Mouse (Mus musculus): ENCODE data around the gene Atp4a. TPM values are rescaled to one million over a fixed set of nuclear protein-coding genes. Genes with fewer than 3 reads are reported as not detected.

Atp4a gene
- polyA plus RNA-seq, 1 experiment from 2014 or later = 0.09 TPM

DNA sequence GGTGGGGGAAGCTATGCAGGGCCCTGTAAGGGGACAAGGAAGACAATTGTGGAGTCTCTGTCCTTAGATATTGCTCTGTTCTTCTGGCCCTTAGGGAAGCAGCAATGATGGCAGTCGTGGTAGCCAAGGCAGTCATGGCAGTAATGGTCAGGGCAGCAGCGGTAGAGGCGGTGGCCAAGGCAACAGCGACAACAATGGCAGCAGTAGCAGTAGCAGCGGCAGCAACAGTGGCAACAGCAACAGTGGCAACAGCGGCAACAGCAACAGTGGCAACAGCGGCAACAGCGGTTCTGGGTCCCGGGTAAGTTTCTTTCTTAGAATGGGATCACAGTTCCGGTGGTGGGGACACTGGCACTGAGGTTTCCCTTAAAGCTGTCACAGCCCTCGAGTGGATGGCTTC is 53.2 kb downstream of the Atp4a start:
- H3K27ac ChIP-seq = no peak overlapping the region
- ATAC-seq (ENCODE audit: low FRiP score, low read depth) = no peak
- H3K36me3 ChIP-seq = no peaks in the 10 kb centered on the region
- no peak overlapping the region for H3K4me2 ChIP-seq (replicated peaks)
- H3K9ac ChIP-seq = no peak overlapping the region
- 52% methylated on average over 11 of the region's 11 CpGs for WGBS
- no peak overlapping the region for H3K4me3 ChIP-seq
- H3K4me1 ChIP-seq = no peaks in the 10 kb centered on the region
- H3K9me3 ChIP-seq = no peaks in the 10 kb centered on the region
- peaks cover 31% of the 10 kb centered on the region for H3K27me3 ChIP-seq

DNA sequence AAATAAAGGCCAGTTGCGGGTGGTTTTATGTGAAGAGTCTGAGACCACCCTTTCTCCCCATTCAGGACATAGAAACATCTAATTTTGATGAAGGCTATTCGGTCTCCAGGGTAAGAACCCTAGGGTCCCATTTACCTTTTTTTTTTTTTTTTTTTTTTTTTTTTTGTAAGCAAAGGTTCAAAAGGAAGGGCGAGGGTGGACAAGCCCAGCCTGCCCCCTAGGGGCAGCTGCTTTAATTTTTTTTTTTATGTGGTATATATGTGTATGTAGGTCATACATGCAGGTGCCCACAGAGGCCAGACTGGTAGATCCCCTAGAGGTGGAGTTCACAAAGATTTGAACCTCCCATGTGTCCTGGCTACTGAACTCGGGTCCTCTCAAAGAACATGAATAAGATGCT is 54.4 kb downstream of the Atp4a start:
- Histone ChIP-seq H3K4me3 (no peak overlapping the region), H3K4me1 (no peaks in the 10 kb centered on the region), H3K4me2 (replicated peaks) (no peak overlapping the region), H3K27me3 (peaks cover 31% of the 10 kb centered on the region), H3K9me3 (no peaks in the 10 kb centered on the region), H3K27ac (no peak overlapping the region), H3K36me3 (no peaks in the 10 kb centered on the region), H3K9ac (no peak overlapping the region)
- no peak for ATAC-seq (ENCODE audit: low FRiP score, low read depth)
- WGBS = 83% methylated on average over 4 of the region's 4 CpGs

DNA sequence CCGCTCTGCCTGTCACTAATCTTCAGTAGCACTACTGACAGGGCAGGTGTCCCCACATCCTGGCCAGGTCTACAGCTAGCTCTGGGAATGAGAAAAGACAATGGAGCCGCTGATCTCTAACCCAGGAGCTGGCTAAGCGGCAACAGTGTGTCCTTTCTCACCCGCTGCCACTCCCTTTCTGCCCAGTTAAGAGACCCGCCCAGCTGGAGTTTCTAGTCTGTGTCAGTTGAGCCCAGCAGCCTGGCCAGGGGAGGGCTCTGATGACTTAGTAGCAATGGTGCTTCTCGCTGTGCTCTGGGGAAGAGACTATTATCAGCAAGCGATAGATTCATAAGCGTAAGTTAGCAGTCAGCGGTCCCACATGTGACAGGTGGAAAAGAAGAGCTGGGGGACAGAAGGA is 57.2 kb downstream of the Atp4a start:
- Histone ChIP-seq H3K27me3 (peaks cover 23% of the 10 kb centered on the region), H3K4me1 (no peaks in the 10 kb centered on the region), H3K4me2 (replicated peaks) (no peak overlapping the region), H3K9ac (no peak overlapping the region), H3K4me3 (no peak overlapping the region), H3K36me3 (no peaks in the 10 kb centered on the region), H3K9me3 (no peaks in the 10 kb centered on the region), H3K27ac (no peak overlapping the region)
- 40% methylated on average over 9 of the region's 9 CpGs for WGBS
- ATAC-seq (ENCODE audit: low FRiP score, low read depth) = no peak

Other genes starting within 250 kb of the Atp4a start
- 0.32 TPM in 1 of 2 replicates, not detected in the other for gene Prodh2, start 218.6 kb upstream of the Atp4a start, polyA plus RNA-seq (2015; fragmentation: Nextera tagmentation; extraction: Ambion mirVana)
- gene Arhgap33, start 177.1 kb upstream of the Atp4a start, polyA plus RNA-seq (2015; fragmentation: Nextera tagmentation; extraction: Ambion mirVana) = 11.4 and 11.6 TPM in 2 replicates
- gene Hspb6, start 160.0 kb upstream of the Atp4a start, polyA plus RNA-seq (2015; fragmentation: Nextera tagmentation; extraction: Ambion mirVana) = 15.4 and 17.5 TPM in 2 replicates
- 13.9 TPM in 2 replicates for gene Proser3, start 159.9 kb upstream of the Atp4a start, polyA plus RNA-seq (2015; fragmentation: Nextera tagmentation; extraction: Ambion mirVana)
- 44.2 and 48.3 TPM in 2 replicates for gene Lin37, start 152.4 kb upstream of the Atp4a start, polyA plus RNA-seq (2015; fragmentation: Nextera tagmentation; extraction: Ambion mirVana)
- gene U2af1l4, start 148.9 kb upstream of the Atp4a start, polyA plus RNA-seq (2015; fragmentation: Nextera tagmentation; extraction: Ambion mirVana) = 81.3 and 91.1 TPM in 2 replicates
- gene Gm49396, start 148.9 kb upstream of the Atp4a start, polyA plus RNA-seq (2015; fragmentation: Nextera tagmentation; extraction: Ambion mirVana) = 13.8 and 14.1 TPM in 2 replicates
- 134 and 141 TPM in 2 replicates for gene Psenen, start 148.6 kb upstream of the Atp4a start, polyA plus RNA-seq (2015; fragmentation: Nextera tagmentation; extraction: Ambion mirVana)
- gene Igflr1, start 146.8 kb upstream of the Atp4a start, polyA plus RNA-seq (2015; fragmentation: Nextera tagmentation; extraction: Ambion mirVana) = 3.2 and 4.9 TPM in 2 replicates
- gene Kmt2b, start 123.5 kb upstream of the Atp4a start, polyA plus RNA-seq (2015; fragmentation: Nextera tagmentation; extraction: Ambion mirVana) = 11.0 and 12.6 TPM in 2 replicates
- 0.23 and 0.60 TPM in 2 replicates for gene Zbtb32, start 113.3 kb upstream of the Atp4a start, polyA plus RNA-seq (2015; fragmentation: Nextera tagmentation; extraction: Ambion mirVana)
- gene Upk1a, start 99.4 kb upstream of the Atp4a start, polyA plus RNA-seq (2015; fragmentation: Nextera tagmentation; extraction: Ambion mirVana) = 1.5 and 1.7 TPM in 2 replicates
- 766 and 797 TPM in 2 replicates for gene Cox6b1, start 86.1 kb upstream of the Atp4a start, polyA plus RNA-seq (2015; fragmentation: Nextera tagmentation; extraction: Ambion mirVana)
- not detected in 2 replicates for gene Etv2, start 76.4 kb upstream of the Atp4a start, polyA plus RNA-seq (2015; fragmentation: Nextera tagmentation; extraction: Ambion mirVana)
- gene Rbm42, start 61.9 kb upstream of the Atp4a start, polyA plus RNA-seq (2015; fragmentation: Nextera tagmentation; extraction: Ambion mirVana) = 127 and 130 TPM in 2 replicates
- gene Haus5, start 47.2 kb upstream of the Atp4a start, polyA plus RNA-seq (2015; fragmentation: Nextera tagmentation; extraction: Ambion mirVana) = 45.3 and 50.0 TPM in 2 replicates
- not detected in 2 replicates for gene Pmis2, start 40.6 kb upstream of the Atp4a start, polyA plus RNA-seq (2015; fragmentation: Nextera tagmentation; extraction: Ambion mirVana)
- gene 2200002J24Rik, start 13.3 kb upstream of the Atp4a start, polyA plus RNA-seq (2015; fragmentation: Nextera tagmentation; extraction: Ambion mirVana) = not detected in 2 replicates
- gene Tmem147, start 17.3 kb downstream of the Atp4a start, polyA plus RNA-seq (2015; fragmentation: Nextera tagmentation; extraction: Ambion mirVana) = 187 and 189 TPM in 2 replicates
- gene Gapdhs, start 31.5 kb downstream of the Atp4a start, polyA plus RNA-seq (2015; fragmentation: Nextera tagmentation; extraction: Ambion mirVana) = 0.51 and 0.71 TPM in 2 replicates
- gene Sbsn, start 39.3 kb downstream of the Atp4a start, polyA plus RNA-seq (2015; fragmentation: Nextera tagmentation; extraction: Ambion mirVana) = 1.6 and 2.2 TPM in 2 replicates
- gene Dmkn, start 51.5 kb downstream of the Atp4a start, polyA plus RNA-seq (2015; fragmentation: Nextera tagmentation; extraction: Ambion mirVana) = 7.3 and 11.9 TPM in 2 replicates
- 51.5 and 65.4 TPM in 2 replicates for gene Krtdap, start 75.7 kb downstream of the Atp4a start, polyA plus RNA-seq (2015; fragmentation: Nextera tagmentation; extraction: Ambion mirVana)
- gene Ffar2, start 111.6 kb downstream of the Atp4a start, polyA plus RNA-seq (2015; fragmentation: Nextera tagmentation; extraction: Ambion mirVana) = not detected in 2 replicates
- not detected in 2 replicates for gene Ffar3, start 144.0 kb downstream of the Atp4a start, polyA plus RNA-seq (2015; fragmentation: Nextera tagmentation; extraction: Ambion mirVana)
- not detected in 2 replicates for gene Ffar1, start 149.4 kb downstream of the Atp4a start, polyA plus RNA-seq (2015; fragmentation: Nextera tagmentation; extraction: Ambion mirVana)
- gene Cd22, start 168.1 kb downstream of the Atp4a start, polyA plus RNA-seq (2015; fragmentation: Nextera tagmentation; extraction: Ambion mirVana) = 0.09 and 0.32 TPM in 2 replicates
- gene Mag, start 202.7 kb downstream of the Atp4a start, polyA plus RNA-seq (2015; fragmentation: Nextera tagmentation; extraction: Ambion mirVana) = 0.38 and 0.42 TPM in 2 replicates
- not detected in 2 replicates for gene Hamp2, start 212.5 kb downstream of the Atp4a start, polyA plus RNA-seq (2015; fragmentation: Nextera tagmentation; extraction: Ambion mirVana)
- not detected in 2 replicates for gene Hamp, start 231.8 kb downstream of the Atp4a start, polyA plus RNA-seq (2015; fragmentation: Nextera tagmentation; extraction: Ambion mirVana)
- gene Usf2, start 244.6 kb downstream of the Atp4a start, polyA plus RNA-seq (2015; fragmentation: Nextera tagmentation; extraction: Ambion mirVana) = 27.9 and 28.7 TPM in 2 replicates